Mouse (Mus musculus) midbrain, postnatal 0 days (tissue): ENCODE measurements at regions not wholly inside any gene's neighbourhood (a gene's known extent, or its start where the extent isn't known, plus 50 kb on each side); places are given as distances from the start of the nearest gene placed in this dataset.

Experiments
- ATAC-seq: fragments of 200-750 bp; cut with Nextera tagmentation; 2 replicates; pipeline ENCODE4 v1.8.0; 2017; ENCODE audit warnings: moderate number of reproducible peaks, mild to moderate bottlenecking, moderate TSS enrichment, moderate library complexity; ENCODE audit not compliant: low FRiP score
- DNase-seq: peaks from one replicate; pipeline ENCODE4 v3.0.0-alpha.2; 2015; ENCODE audit warnings: low spot score
- H3K27ac ChIP-seq: fragments of 300-500 bp; sonication (generic); 2 replicates; pipeline ENCODE4 v1.5.1; 2014; ENCODE audit warnings: low read depth, mild to moderate bottlenecking, low read length, mixed read lengths
- H3K27me3 ChIP-seq: fragments of 300-500 bp; sonication (generic); 2 replicates; pipeline ENCODE4 v1.6.1; 2014; ENCODE audit warnings: low read length, control low read depth, mixed read lengths; ENCODE audit not compliant: insufficient read depth
- H3K36me3 ChIP-seq: fragments of 300-500 bp; sonication (generic); 2 replicates; pipeline ENCODE4 v1.6.1; 2014; ENCODE audit warnings: low read length, control low read depth, mixed read lengths; ENCODE audit not compliant: insufficient read depth
- H3K4me1 ChIP-seq: fragments of 300-500 bp; sonication (generic); 2 replicates; pipeline ENCODE4 v1.6.1; 2014; ENCODE audit warnings: mild to moderate bottlenecking, control low read depth, antibody characterized with exemption, low read length, mixed read lengths; ENCODE audit not compliant: insufficient read depth
- H3K4me2 ChIP-seq: fragments of 300-500 bp; sonication (generic); 2 replicates; pipeline ENCODE4 v1.6.1; 2014; ENCODE audit warnings: low read depth, mild to moderate bottlenecking, low read length, mixed read lengths; ENCODE audit not compliant: poor library complexity, severe bottlenecking
- H3K4me3 ChIP-seq: fragments of 300-500 bp; sonication (generic); 2 replicates; pipeline ENCODE4 v1.5.1; 2014; ENCODE audit warnings: low read depth, mild to moderate bottlenecking, low read length, moderate library complexity
- H3K9ac ChIP-seq: fragments of 300-500 bp; sonication (generic); replicated peaks from 2 replicates; pipeline ENCODE4 v1.6.1; 2014; ENCODE audit warnings: mild to moderate bottlenecking, low read length, moderate library complexity, mixed read lengths; ENCODE audit not compliant: poor library complexity, severe bottlenecking
- H3K9me3 ChIP-seq: fragments of 300-500 bp; sonication (generic); 2 replicates; pipeline ENCODE4 v1.6.1; 2016; ENCODE audit warnings: low read length, control low read depth
- CTCF ChIP-seq: IDR thresholded peaks from 2 replicates; pipeline ENCODE4 v1.5.1; 2016; ENCODE audit warnings: antibody characterized with exemption, mild to moderate bottlenecking
- WGBS: fragments of 180-500 bp; shearing (Covaris S2); extraction: QIAGEN DNeasy Blood & Tissue Kit; methylation state at CpG from one replicate; pipeline ENCODE4 v1.1.7; 2014; 5-methylcytosine and 5-hydroxymethylcytosine counted together

DNA sequence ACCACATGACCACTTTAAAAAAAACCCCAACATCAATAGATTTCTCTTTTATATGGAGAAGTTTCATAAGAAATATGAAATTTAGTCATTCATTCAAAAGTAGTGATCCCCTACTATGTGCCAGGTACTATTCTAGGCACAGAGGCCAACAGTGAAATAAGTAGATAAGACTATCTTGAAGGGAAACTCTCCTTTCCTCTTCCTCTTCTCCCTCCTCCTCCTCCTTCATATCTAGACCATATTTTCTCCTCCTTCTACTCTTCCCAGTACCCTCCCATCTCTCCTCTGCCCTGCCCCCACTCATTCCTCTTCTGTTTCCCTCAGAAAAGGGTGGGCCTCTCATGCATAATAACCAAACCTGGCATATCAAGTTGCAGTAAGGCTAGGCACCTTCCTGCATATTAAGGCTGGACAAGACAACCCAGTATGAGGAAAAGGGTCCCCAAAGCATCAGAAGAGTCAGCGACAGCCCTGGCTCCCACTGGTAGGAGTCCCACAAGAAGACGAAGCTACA, 54.4 kb upstream of the Prickle1 start:
- no peak for DNase-seq
- Histone ChIP-seq H3K4me3 (no peak overlapping the region), H3K4me2 (no peak overlapping the region), H3K36me3 (no peaks in the 10 kb centered on the region), H3K9me3 (no peaks in the 10 kb centered on the region), H3K9ac (no peak overlapping the region), H3K27ac (no peak overlapping the region), H3K4me1 (no peaks in the 10 kb centered on the region), H3K27me3 (no peaks in the 10 kb centered on the region)
- no peak for ATAC-seq
- 98% methylated on average over 2 of the region's 2 CpGs for WGBS
- no peak for TF ChIP-seq CTCF

DNA sequence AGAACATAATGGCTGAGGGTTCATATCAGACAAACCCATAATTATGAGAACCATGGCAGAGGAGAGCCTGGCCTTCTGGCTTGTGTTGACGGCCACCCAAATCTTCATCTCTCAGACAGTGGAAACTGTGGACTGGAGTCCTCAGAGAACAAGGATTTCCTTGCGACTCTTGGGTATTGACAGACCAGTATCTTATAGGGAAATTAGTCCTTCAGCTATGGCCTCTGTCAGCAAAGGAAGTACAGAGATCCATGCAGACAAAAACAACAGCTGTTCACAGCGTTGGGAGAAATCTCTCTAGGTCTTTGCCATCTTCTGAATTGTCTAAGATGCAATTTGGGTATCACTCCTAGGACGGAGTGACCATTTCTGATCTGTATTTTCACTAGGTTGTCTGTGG, 53.0 kb upstream of the Prickle1 start:
- no peak overlapping the region for H3K27ac ChIP-seq
- no peak overlapping the region for H3K4me3 ChIP-seq
- TF ChIP-seq CTCF: no peak
- H3K4me1 ChIP-seq: no peaks in the 10 kb centered on the region
- no peak for ATAC-seq
- WGBS: 84% methylated on average over 4 of the region's 4 CpGs
- no peaks in the 10 kb centered on the region for H3K9me3 ChIP-seq
- no peaks in the 10 kb centered on the region for H3K27me3 ChIP-seq
- DNase-seq: no peak
- no peaks in the 10 kb centered on the region for H3K36me3 ChIP-seq
- no peak overlapping the region for H3K9ac ChIP-seq
- no peak overlapping the region for H3K4me2 ChIP-seq

DNA sequence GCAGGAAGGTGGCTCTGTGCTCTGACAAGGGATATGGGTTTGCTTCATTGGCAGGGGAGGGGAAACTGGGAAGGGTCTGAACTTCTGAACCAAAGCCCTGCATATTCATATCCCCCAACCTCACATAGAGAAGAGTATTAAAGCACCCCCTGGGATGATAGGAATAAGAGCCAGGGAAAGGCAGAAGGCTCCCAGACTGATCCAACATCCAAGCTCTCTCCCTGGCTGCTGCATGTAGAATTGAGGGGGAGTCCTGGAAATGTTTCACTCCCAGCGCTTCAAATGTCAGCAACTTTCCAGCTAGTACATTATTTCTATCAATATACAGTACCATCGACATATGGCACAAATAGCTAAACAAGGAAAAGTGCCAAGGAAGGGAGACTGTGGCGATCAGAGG, 51.1 kb upstream of the Prickle1 start:
- Histone ChIP-seq H3K9me3 (no peaks in the 10 kb centered on the region), H3K9ac (no peak overlapping the region), H3K4me3 (no peak overlapping the region), H3K4me1 (no peaks in the 10 kb centered on the region), H3K4me2 (no peak overlapping the region), H3K27ac (no peak overlapping the region), H3K36me3 (no peaks in the 10 kb centered on the region), H3K27me3 (no peaks in the 10 kb centered on the region)
- ATAC-seq (no peak), DNase-seq (no peak)
- no peak for TF ChIP-seq CTCF
- 93% methylated on average over 3 of the region's 3 CpGs for whole genome bisulfite sequencing

DNA sequence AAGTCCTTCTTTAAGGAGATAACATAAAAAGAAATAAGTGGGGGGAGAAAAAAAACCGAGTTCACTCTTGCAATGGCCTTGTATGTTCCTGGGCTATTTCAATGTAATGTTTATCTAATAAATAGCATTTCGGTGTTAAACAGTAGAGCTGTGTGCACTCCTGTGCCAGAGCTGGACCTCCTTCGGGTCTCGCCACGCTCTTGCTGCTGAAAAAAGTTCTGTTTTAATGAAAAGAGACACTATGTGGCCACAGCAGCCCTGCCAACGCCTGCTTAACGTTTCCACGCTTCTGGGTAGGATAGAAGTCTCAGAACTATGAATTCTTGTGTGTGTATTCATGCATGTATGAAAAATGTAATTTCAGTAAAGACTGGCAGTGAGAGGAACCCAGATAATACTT, 50.3 kb upstream of the Prickle1 start:
- DNase-seq (no peak), ATAC-seq (no peak)
- Histone ChIP-seq H3K9me3 (no peaks in the 10 kb centered on the region), H3K4me1 (no peaks in the 10 kb centered on the region), H3K4me3 (no peak overlapping the region), H3K27me3 (no peaks in the 10 kb centered on the region), H3K27ac (no peak overlapping the region), H3K4me2 (no peak overlapping the region), H3K9ac (no peak overlapping the region), H3K36me3 (no peaks in the 10 kb centered on the region)
- 79% methylated on average over 8 of the region's 8 CpGs for WGBS
- TF ChIP-seq CTCF: no peak
